Mouse (Mus musculus) adrenal gland, postnatal 10 days (tissue): ENCODE measurements at regions not wholly inside any gene's neighbourhood (a gene's known extent, or its start where the extent isn't known, plus 50 kb on each side); places are given as distances from the start of the nearest gene placed in this dataset.
"Not testable (repeated sequence)": the region's sequence is repeated elsewhere in the genome, so short reads cannot be mapped to it uniquely, and the experiment has no call there.

Source experiments
- DNase-seq: peaks from one replicate; pipeline ENCODE4 v3.0.0; 2021; ENCODE audit warnings: mixed read lengths

DNA sequence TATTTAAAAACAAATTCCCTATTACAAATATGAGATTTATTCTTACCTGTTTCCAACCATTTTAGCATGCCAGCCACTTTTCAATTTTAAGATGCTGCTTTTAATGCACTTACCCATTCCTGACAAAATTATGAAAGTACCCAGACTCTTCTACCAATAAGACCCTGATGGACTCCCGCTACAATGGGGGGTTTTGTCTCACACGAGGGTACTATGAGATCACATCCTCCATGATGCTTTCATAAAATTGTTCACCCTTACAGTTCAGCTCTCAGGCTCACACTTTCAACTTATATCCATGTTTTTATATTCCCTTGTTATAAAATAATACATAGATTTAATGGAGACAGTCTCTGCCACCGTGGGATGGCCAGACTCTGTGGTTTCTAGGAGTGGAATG is 68.1 kb upstream of the Adamts18 start:
- no peak for DNase-seq

DNA sequence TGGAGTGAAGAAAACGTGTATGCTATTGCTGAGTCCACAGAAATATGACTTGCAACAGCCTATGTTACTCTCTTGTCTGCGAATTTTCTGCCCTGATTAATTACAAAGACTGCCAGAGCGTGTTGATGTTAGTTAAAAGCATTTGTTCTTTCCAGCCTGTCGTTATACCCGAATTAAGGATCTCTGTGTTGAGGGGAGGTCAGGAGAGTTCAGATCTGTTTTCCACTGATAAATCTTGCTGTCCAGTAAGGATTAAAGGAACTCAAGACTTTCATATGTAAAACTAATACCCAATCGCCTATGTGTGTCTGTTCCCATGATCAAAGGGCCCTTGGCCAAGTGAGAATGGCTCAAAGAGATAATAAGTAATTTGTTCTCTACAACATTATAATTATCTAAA is 68.7 kb upstream of the Adamts18 start:
- DNase-seq = no peak

DNA sequence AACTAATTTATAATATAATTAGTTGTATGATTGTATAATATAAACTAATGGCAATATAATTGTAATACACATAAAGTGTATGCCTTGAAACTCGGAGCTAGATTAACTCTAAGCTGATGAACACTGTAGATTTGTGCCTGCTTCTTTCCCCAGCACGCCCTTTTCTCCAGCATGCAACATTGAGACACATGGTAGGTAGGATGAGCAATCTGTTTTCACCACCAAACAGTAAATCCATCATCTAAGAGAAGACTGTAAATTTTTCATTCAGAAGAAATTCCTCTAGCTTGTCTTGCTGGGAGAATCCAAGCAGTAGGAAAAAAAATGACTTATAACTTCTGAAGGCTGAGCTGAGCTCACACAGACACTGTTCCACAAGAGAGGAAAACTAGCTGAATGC is 71.8 kb upstream of the Adamts18 start:
- DNase-seq = no peak

DNA sequence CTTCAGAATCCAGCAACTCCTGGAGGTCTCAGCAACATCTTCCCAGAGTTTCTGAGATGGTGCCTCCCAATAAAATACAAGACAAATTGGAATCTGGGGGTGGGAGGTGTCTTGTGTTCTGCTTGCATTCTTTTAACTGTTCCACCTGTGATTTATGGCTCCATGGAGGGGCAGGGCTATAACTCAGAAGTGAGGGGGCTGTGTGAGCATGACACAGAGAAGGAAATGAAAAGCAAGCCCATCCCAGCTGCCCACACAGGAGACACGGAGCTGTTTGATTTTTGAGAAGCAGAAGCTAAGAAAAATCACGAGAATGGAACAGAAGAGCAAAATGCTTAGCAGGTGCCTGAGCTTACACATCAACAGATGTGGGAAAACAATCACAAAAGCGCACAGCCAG is 74.8 kb upstream of the Adamts18 start:
- no peak for DNase-seq

DNA sequence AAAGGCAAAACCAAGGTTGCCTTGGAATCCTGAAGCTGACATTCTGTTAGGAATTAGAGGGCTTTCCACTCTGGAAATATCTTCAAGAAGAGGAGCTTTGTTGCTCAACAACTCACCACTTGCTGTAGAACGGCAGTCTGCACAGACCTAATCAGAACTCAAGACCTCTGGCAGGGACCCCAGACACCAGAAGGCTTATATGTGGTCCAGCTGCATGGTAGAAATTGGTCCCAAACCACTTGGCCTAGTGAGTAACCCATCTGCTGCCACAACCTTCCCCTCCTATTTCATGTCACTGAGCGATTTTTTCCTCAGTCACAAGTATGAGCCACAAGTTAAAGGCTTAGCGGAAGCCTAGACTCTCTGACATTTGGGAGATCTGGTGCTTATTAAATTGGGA is 105.2 kb upstream of the Adamts18 start:
- DNase-seq = no peak

DNA sequence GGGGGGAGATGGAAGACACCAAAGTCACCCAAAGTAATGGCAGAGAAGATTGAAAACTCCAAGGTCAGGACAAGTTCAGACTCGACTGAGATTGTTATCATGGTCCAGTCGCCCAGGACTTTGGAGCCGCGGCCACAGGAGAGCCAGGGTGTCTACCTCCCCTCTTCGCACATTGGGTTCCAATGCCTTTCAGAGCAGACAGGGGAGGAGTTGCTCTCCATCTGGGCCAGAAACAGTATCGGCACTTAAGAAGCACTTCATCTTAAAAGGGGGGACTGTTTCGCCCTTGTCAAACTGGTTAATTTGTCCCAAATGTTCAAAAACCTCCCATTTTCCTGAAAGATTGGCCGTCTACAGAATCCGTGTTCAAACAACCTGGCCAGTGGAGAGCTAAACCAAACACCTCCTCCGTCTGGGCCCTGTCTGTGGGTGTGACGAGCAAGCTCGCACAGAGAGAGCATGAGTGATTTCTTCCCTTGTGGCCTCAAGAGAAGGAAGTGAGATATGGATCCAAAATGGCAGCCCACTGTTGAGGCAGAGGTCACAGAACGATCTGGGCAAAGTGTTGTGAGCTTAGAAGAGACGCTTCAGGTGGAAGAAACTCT is 108.0 kb upstream of the Adamts18 start:
- DNase-seq = no peak

DNA sequence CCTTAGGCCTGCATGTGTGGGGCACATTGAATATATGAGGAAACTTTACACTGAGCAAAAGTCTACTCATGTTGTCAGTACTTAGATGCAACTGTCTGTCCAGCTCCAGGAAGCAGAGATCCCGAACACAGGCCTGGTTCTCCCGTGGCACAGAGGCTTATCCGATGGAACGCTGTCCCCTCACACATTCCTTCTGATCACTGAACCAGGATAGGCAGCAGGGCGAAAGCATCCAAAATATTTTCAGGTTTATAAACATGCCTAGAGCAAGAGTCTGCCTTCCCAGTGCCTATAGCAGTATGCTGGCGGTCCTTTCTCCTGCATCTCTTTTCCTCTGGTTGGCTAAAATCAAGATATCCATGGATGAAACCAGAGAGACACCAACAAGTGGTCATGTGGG is 109.3 kb upstream of the Adamts18 start:
- DNase-seq = no peak

DNA sequence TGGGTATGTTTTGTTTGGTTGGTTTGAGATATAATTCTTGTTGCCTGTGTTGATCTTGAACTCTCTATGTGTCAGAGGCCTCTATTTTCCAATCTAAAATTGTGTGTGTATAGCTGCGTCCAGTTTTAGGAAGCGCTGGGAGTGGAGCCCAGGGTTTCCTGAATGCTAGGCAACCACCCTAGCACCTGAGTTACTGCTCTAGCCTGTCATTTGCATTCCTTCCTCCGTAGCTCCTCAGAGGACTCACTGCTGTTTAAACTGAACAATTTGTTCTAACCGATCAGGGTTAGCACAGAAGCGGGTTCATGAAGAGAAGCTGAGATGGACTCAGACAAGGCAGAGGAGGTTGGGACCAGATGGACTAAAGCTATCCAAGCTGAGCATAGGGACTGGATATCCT is 127.3 kb upstream of the Adamts18 start:
- DNase-seq = no peak

DNA sequence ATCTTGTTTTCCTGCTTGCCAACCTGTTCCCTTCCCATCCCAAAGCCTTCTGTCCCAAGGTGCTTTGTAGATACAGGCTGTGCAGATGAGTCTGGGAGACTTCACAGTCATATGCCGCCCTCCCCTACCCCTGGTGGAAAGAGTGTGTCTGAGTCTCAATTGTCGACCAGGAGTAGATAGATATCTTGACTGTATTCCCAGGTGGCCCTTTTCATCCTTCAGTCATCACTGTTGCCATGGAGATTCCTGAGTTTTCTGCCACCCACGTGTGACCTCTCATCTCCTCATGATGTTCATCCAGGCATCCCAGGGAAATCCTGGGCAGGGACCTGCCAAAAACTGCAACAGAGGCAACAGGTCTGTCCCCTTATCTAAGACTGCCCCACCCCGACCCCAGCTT is 128.1 kb upstream of the Adamts18 start:
- no peak for DNase-seq

DNA sequence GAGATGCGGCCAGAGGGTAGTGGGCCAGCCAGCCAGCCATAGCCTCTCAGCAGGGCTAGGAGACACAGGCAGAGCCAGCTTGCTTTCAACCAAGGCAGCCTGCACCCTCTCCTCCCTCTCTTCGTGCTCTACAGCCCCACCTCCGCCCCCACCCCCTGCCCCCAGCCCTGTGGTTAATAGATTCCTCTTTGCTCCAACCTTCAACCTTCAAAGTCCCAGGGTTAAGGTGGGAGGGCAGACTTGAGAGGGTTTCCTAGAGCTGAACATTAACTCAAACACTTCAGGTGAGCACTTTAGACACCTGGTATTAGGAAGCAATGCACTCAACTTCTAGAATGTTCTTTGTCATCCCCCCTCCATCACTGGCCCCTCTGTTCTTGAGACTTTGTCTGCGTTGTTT is 128.5 kb upstream of the Adamts18 start:
- DNase-seq = no peak

DNA sequence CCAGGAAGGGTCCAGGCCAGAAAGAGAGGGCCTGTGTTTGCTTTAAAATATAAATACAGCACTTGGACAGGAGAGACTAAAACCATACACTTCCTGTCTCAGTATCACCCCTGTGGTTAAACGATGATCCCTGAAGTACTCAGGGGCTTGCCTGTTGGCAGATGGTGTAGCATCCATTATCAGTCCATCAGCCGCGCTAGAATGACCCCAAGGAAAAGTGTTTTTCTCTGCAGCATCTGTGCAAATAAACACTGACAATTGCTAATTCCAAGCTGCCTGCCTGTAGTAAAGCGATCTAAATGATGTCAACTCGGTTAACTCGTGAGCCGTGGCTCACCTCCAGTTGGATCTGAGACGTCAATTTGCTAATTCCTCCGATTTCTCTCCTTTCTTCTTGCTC is 130.4 kb upstream of the Adamts18 start:
- DNase-seq = no peak

DNA sequence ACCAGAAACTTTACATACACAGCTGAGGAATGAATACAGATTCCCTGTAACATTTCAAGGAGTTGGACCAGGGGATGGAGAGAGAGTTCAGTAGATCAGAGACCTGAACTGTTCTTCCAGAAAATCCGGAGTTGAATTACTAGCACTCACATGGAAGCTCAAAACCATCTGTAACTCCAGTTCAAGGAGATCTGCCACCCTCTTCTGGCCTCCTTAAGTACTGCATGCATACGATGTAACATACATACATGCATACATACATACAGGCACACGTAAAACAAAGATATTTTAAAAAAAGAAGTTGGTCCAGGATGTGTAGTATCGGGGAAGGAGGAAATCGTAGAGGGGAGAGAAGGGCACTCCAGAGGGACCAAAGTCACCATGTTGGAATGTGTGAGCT is 131.3 kb upstream of the Adamts18 start:
- DNase-seq = no peak

DNA sequence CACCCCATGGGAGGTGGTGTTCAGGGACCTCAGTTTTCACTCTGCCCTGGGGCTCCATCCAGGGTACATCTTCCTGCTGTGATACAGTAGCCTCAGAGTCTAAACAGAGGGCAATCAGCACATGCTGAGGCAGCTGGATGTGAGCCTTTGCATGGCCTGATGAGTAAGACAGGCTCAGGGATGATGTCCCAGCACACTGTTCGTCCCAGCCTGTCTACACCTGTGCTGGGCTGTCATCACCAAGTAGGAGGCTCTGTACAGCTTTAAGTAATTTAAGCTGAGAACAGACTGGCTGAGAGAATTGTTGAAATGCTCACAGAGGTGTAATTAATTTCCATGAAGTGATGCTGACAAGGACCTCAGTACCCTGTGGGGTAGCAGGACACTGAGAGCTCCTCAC is 132.8 kb upstream of the Adamts18 start:
- DNase-seq = no peak

DNA sequence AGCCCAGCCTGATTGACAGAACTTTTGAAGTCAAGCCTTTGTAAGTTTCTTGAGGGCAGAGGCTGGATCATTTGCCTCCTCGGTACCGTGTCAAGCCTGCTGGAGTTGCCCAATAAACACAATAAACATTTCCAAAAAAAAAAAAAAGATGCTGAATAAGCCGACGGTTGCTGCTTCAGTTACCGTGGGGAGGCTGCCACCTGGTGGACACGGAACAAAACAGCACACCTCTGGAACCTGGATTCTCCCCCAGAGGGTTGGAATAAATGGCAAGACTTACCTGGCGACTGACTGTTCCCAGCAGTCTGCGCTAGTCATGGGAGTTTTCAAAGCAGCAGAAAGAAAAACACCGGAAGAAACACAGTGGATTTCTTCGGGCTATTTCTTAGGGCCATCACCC is 136.3 kb upstream of the Adamts18 start:
- peak; percentile 73 for DNase-seq

DNA sequence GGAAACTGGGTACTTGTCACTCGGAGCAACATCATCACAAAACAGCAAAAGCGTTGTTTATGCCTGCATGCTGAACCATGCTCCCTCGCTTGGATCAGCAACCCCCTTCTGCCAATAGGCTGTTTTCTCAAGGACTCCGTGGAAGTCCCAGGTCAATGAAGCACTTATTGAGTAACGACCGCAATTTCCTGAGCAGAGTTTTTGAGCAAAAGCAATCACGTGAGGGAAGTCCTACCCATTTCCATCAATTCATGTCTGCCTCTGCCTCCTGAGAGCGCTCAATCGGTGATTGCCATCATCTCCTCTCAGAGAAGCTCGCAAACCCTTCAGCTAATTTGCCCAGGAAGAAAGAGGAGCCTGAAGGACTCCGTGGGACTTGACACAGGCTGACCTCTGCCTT is 136.9 kb upstream of the Adamts18 start:
- no peak for DNase-seq

DNA sequence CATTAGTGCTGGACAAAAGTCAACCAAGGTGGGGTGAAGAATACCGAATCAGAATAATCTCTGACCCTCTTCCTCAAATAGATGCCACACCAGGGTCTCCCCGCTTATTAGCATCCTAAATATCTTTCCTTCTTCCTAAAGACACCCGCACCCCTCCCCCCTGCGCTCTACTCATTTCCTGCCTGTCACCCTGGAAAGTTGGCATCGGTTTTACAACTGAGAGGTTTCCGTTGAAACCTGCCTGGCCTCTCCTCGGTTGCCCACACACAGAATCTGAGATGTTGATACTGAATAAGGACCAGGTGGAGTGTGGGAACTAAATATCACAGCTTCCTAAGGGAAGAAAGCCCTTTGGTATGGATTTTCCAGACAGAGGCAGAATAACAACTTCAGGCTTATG is 137.4 kb upstream of the Adamts18 start:
- no peak for DNase-seq

DNA sequence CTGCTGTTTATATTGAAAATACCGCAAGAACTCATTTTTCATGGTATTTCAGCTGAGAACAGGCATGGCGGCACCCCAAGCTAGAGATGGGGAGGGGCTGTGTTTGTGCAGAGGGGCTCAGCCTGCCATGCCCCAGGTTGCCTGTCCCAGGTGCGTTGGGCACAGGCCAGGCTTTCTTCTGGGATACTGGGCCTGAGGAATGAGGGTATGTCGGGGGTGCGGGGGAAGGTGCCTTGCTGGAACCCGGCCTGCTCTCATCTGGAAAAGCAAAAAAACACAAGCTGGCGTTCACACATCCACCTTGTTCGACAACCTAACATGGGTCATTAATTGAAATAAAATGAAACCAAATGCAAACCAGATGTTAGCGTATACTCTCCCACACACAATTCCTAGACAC is 142.2 kb upstream of the Adamts18 start:
- DNase-seq = no peak

DNA sequence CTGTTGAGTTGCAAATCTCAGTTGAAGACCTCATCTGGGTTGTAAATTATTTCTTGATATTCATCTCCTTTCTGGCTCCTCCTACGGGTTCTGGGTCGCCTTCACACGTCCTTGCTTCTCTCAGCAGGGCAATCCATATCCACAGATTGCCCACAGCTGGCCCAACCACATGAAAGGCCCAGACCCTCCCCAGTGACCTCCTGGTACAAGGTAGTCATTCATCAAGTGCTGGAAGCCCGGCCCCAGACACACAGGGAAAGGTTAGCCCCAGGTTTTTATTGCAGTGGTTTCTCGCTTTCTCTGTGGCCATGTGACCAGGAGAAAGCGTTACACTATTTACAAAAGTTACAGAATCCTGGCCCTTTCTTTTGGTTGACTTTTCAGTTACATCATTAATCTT is 134.5 kb upstream of the Nudt7 start:
- peak; percentile 24 for DNase-seq

DNA sequence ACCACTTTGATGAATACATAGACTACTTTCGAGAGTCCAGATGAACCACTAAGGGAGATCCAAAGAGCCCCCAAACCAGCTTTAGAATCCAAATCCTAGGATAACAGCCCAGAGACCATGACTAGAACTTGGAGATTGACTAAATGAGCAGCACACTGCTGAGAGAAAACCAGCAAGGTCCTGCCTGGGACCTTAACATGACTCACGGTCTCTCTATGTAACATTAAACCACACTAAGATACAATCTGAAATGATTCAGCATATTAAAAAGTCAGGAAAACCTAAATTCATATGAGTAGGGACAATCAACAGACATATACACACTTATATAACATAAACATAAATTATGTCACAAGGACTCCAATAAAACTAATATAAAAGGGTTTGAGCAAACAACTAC is 131.7 kb upstream of the Nudt7 start:
- DNase-seq = no peak

DNA sequence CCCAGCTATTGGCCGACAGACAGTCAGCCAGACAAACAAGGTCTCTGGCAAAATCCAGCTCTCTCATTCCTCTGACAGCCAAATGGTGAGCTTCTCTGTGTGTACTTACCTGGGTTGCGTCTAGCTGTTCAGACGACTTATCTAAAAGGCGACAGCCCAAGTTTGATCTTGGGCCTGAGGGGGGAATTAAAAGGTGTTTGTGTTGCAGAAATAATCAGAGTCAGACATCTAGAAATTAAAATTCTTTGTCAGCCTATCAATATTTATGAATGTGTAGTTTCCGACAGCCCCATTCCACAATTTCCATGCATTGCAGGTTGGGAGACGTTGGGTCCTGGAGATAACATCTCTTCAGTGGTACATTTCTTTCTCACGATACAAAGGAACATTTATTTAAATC is 128.9 kb upstream of the Nudt7 start:
- DNase-seq = no peak

DNA sequence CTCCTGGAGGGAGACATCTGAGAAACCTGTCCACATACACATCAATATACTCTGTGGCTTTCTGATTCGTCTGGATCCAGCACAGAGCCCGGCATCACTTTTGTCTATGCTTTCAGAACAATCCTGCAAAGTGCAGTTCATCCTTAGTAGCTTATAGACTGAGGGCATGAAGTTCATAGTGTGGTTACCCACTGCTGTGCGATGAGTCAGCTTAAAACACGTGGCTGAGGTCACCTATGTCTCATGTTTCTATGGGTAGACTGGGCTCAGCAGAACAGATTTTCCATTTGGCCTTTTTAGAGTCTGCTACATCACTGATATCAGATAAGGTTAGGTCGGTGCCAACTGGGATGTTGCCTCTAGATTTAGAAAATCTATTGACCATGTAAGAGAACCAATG is 126.8 kb upstream of the Nudt7 start:
- no peak for DNase-seq

DNA sequence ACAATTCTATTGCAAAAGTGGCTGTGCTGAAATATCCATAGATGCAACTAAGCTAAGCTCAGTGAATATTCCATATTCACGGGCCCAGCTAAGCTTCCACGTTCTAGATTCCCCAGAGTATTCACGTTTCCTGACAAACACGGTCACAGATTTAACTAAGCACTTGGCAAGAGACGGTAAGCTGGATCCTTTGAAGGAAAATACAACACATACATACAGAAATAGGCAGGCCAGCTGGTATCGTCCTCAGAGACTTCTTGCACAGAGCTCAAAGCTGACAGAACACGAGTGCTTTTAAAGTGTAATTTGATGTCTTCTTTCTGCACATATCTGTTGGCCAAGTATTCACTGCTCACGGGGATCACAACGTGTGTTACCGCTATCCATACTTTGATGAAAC is 126.3 kb upstream of the Nudt7 start:
- no peak for DNase-seq

DNA sequence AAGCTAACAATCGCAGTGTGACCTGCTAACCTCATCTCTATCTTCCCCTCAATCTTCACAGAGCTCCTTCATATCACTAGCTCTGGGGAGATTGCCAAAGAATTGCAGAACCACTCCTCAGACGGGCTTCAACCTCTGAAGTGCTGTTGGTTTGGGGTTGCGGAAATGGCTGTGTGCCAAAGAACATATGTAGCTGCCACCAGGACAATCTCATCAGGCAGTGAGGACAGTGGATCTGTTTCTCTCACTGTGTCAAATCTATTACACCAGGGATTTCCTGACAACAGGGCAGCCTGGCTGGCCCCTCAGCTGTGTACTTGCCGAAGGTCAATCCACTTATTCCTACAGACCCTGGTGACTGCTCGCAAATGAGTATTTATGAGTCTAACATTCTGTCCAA is 115.0 kb upstream of the Nudt7 start:
- DNase-seq = peak; percentile 8

DNA sequence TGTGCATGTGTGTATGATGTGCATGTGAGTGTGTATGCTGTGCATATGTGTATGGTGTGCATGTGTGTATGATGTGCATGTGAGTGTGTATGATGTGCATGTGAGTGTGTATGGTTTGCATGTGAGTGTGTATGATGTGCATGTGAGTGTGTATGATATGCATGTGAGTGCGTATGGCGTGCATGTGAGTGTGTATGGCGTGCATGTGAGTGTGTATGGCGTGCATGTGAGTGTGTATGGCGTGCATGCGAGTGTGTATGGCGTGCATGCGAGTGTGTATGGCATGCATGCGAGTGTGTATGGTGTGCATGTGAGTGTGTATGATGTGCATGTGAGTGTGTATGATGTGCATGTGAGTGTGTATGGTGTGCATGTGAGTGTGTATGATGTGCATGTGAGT is 103.2 kb upstream of the Nudt7 start:
- not testable (repeated sequence) for DNase-seq

DNA sequence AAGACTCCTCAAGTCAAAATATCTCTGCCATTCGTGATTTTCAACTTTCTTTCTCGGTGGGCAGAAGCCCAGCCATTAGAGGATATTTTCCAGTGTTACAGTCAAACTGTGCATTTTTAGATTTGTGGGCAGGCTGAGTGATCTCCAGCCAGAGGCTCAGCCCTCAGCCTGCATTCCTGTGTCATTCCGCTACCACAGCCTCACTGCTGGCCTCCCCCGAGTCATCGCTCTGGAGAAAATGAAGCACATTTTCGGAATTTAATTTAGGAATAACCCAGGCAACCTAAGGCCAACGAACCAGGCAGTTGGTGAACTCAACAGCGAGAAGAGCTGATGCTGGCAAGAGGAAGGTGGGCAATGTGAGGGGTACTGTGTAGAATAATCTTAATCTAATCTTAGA is 80.9 kb upstream of the Nudt7 start:
- DNase-seq = no peak
